Mouse (Mus musculus) liver, adult 2 months (tissue): ENCODE data around the gene Sobp. TPM values are rescaled to one million over a fixed set of nuclear protein-coding genes. Genes with fewer than 3 reads are reported as not detected.
A peak's percentile ranks its signal among the peaks of the same experiment; 100 is the strongest.

Experiments used
- DNase-seq: peaks from one replicate; pipeline ENCODE4 v3.0.0-alpha.2; 2011; ENCODE audit warnings: low read depth, low spot score; ENCODE audit errors: extremely low read depth
- H3K27ac ChIP-seq: fragments of 200-500 bp; replicated peaks from 2 replicates; pipeline ENCODE4 v1.5.1; 2012; ENCODE audit warnings: low read depth, mild to moderate bottlenecking, control low read depth, inconsistent platforms, low read length; ENCODE audit not compliant: insufficient read depth
- H3K27me3 ChIP-seq: fragments of 200-500 bp; 2 replicates; pipeline ENCODE4 v1.6.1; 2012; ENCODE audit warnings: mild to moderate bottlenecking, moderate library complexity, low read length, inconsistent platforms; ENCODE audit not compliant: control insufficient read depth, insufficient read depth
- H3K36me3 ChIP-seq: fragments of 200-500 bp; 2 replicates; pipeline ENCODE4 v1.6.1; 2012; ENCODE audit warnings: low read length, inconsistent platforms; ENCODE audit not compliant: control insufficient read depth, insufficient read depth
- H3K4me1 ChIP-seq: fragments of 200-500 bp; 2 replicates; pipeline ENCODE4 v1.6.1; 2011; ENCODE audit warnings: low read length; ENCODE audit not compliant: control insufficient read depth, insufficient read depth
- H3K4me3 ChIP-seq: fragments of 200-500 bp; 2 replicates; pipeline ENCODE4 v1.5.1; 2011; ENCODE audit warnings: low read depth, mild to moderate bottlenecking, control low read depth, low read length, moderate library complexity; ENCODE audit not compliant: insufficient read depth
- H3K79me2 ChIP-seq: fragments of 200-500 bp; 2 replicates; pipeline ENCODE4 v1.6.1; 2012; ENCODE audit warnings: inconsistent platforms, mild to moderate bottlenecking, low read length, moderate library complexity; ENCODE audit not compliant: control insufficient read depth, insufficient read depth
- H3K9ac ChIP-seq: fragments of 200-500 bp; 2 replicates; pipeline ENCODE4 v1.6.1; 2012; ENCODE audit warnings: low read depth, mild to moderate bottlenecking, control low read depth, inconsistent platforms, low read length
- CTCF ChIP-seq: fragments of 200-500 bp; IDR thresholded peaks from 2 replicates; pipeline ENCODE4 v1.5.1; 2011; ENCODE audit warnings: low read depth, low read length, control low read depth
- POLR2A ChIP-seq: fragments of 200-500 bp; IDR thresholded peaks from 2 replicates; pipeline ENCODE4 v1.6.1; 2011; ENCODE audit warnings: low read length, control low read depth; ENCODE audit not compliant: insufficient read depth; ENCODE audit errors: extremely low read depth
- WGBS: fragments of 180-500 bp; shearing (Covaris S2); methylation state at CpG from one replicate; pipeline ENCODE4 v1.1.7; 2018; 5-methylcytosine and 5-hydroxymethylcytosine counted together
- polyA plus RNA-seq: library from polyadenylated mRNA; depleted of rRNA; stranded (reverse); fragments of >200 nt; gene quantifications from 2 replicates; pipeline ENCODE4 v1.2.3, GENCODE M21; 2012
- total RNA-seq: library from RNA; depleted of rRNA; stranded (reverse); fragments of >200 nt; gene quantifications from 2 replicates; pipeline ENCODE4 v1.2.3, GENCODE M21; 2014

The Sobp gene
- total and polyA plus RNA-seq, 2 experiments, result 0.01 TPM; not detected in 1

DNA sequence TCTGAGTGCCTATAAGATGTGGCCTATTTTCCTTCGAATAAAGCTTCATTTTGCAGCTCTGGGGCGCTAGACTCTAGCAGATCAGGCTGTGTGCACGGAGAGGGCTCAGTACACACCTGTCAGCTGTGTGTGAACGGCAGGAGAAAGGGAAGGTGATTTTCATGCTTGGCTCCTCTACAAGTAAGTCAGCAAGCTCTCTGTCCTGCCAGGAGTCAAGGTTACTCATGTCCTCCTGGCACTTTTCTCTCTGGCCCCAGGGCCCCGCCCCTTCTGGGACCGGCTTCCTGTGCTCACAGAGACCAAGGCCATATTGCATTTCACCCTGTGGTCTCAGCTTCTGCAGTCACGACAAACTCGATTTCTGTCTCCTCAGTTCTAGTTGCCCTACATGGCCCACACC, 138.8 kb downstream of the Sobp start:
- Histone ChIP-seq H3K27me3 (no peaks in the 10 kb centered on the region; the same call in 1 of the 2 replicates), H3K36me3 (no peaks in the 10 kb centered on the region), H3K9ac (no peak overlapping the region), H3K27ac (no peak overlapping the region), H3K4me3 (no peak overlapping the region), H3K4me1 (no peaks in the 10 kb centered on the region; the same call in 1 of the 2 replicates), H3K79me2 (no peaks in the 10 kb centered on the region)
- TF ChIP-seq CTCF (no peak), POLR2A (no peak)
- no peak for DNase-seq
- 61% methylated on average over 8 of the region's 8 CpGs for WGBS

DNA sequence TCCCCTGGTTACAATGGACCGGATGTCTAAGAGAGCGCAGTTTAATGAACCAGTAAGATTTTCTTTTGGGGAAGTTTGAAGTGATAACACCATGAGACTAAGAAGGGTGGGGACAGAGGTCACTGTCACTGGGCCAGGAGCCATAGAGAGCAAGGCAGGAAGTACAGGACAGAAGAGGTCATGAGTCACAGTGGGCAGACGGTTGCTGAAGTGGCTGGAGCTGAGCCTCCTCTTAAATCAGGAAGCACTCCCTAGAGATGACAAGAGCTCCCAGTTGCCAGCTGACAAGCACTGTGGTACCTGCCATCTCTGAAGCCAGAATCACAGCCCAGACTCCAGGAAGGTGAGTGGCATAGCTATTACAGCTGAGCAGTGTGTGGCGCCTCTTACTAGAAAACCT, 139.5 kb downstream of the Sobp start:
- DNase-seq, result peak; percentile 45

DNA sequence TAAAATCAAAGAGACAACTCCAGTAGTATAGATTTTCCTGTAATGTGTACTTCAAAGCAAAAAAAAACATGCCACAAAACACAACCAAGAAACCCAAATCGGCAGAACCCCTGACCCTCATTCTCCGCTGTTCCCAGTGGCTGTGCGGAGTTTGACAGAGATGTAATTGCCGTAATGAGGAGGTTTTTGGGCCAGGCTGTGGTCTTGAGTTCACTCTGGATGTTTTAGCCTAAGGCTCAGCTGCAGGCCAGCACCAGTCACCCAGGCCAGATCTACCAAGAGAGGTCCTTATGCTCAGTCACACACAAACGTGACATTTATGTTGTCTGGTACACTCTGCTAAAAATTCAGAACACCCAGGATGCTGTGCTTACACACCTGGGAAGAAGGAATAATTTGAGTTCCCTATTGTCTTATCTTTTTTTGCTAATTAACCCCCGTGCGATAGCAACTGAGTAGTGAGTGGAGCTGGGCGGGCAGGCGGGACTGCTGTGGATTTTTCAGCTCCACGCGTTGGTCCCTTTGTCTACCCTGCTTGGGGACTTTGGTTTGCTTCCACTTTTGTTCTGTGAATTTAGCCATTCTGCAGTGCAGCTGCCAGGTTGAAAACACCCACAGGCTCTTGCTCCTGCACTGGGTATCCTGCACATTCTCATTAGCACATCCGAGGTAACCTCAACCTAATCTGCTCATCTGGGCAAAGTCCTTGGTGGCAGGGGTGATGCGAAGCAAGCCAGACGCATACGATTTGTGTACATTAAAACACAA, 140.7 kb downstream of the Sobp start:
- no peaks in the 10 kb centered on the region for H3K27me3 ChIP-seq
- no peak overlapping the region for H3K9ac ChIP-seq
- no peak overlapping the region for H3K27ac ChIP-seq
- no peak overlapping the region for H3K4me3 ChIP-seq
- 85% methylated on average over 15 of the region's 15 CpGs for WGBS
- H3K4me1 ChIP-seq, result no peaks in the 10 kb centered on the region; the same call in 1 of the 2 replicates
- no peak for TF ChIP-seq POLR2A
- no peaks in the 10 kb centered on the region for H3K79me2 ChIP-seq
- H3K36me3 ChIP-seq, result no peaks in the 10 kb centered on the region
- no peak for DNase-seq

More for the DNA sequence above, 139.5 kb downstream of the Sobp start:
- 63% methylated on average over 4 of the region's 4 CpGs for WGBS
- Histone ChIP-seq H3K9ac (no peak overlapping the region), H3K27ac (no peak overlapping the region), H3K4me3 (no peak overlapping the region), H3K27me3 (no peaks in the 10 kb centered on the region; the same call in 1 of the 2 replicates), H3K36me3 (no peaks in the 10 kb centered on the region), H3K4me1 (no peaks in the 10 kb centered on the region; the same call in 1 of the 2 replicates), H3K79me2 (no peaks in the 10 kb centered on the region)
- TF ChIP-seq CTCF (no peak), POLR2A (no peak)

DNA sequence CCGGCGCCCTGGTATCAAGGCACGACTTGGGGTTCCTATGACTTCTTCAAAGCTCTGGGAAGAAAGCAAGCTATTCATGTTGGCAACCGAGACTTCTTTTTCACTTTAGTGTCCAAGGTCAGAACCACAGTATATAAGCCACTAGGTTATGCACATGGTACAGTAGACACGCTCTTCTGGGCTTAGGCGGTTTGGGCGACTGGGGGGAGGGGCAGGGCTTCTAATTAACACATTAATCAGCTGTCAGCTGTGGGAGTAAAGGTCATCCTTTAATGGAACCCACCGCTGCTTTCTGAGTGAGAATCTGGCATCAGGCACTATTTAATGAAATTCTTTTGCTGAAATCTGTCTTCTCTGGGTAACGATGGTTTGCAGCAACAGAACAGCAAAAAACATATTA, 147.3 kb downstream of the Sobp start:
- Histone ChIP-seq H3K4me3 (no peak overlapping the region), H3K9ac (no peak overlapping the region), H3K27me3 (peaks cover 6% of the 10 kb centered on the region), H3K36me3 (no peaks in the 10 kb centered on the region), H3K27ac (no peak overlapping the region), H3K79me2 (no peaks in the 10 kb centered on the region), H3K4me1 (no peaks in the 10 kb centered on the region)
- WGBS, result 83% methylated on average over 9 of the region's 9 CpGs
- TF ChIP-seq POLR2A (no peak), CTCF (no peak)
- no peak for DNase-seq

DNA sequence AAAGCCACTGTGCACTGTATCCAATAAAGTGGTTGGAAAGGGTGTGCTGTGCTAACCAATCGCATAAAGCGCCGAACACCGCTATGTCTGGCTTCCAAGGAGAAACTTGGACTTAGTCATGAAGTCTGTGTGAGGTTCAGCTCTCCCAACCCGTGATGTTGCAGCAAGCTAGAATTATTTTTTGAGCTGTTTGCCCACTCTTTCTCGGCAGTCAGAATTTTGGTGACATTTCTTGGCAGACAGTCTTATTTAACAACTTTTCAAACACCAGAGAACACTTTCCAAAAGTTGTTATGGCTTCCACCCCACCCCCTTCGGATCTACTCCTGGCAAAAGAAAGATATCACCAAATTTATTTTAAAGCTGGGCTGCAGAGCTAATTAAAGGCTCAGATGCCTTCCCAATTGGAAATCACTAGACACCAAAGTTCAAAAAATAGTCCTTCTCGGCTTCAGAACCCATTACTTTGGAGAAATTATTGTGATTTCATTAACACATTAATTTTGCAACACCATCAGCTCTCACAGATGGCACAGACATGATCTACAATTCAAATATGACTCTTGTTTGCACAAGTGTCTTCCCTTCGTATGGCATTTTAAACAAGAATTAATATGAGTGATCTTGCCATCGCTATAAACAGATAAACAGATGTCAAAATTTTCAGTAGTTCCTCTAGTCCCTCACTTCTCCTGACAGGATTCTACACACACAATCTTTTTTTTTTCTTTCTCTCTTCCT, 150.7 kb downstream of the Sobp start:
- H3K9ac ChIP-seq, result no peak overlapping the region
- H3K27me3 ChIP-seq, result peaks cover 18% of the 10 kb centered on the region
- WGBS, result 84% methylated on average over 10 of the region's 10 CpGs
- H3K27ac ChIP-seq, result no peak overlapping the region
- no peak overlapping the region for H3K4me3 ChIP-seq
- H3K36me3 ChIP-seq, result no peaks in the 10 kb centered on the region
- no peaks in the 10 kb centered on the region for H3K4me1 ChIP-seq
- no peaks in the 10 kb centered on the region for H3K79me2 ChIP-seq
- no peak for TF ChIP-seq CTCF
- no peak for TF ChIP-seq POLR2A
- no peak for DNase-seq
